Mouse (Mus musculus): ENCODE results near the gene Tmem198. TPM values are rescaled to one million over a fixed set of nuclear protein-coding genes. Genes with fewer than 3 reads are reported as not detected.

Gene Tmem198
- not detected for polyA plus RNA-seq (2014; fragmentation: Illumina TruSeq; extraction: RNeasy Lipid Tissue Mini Kit (QIAGEN cat#74804))

DNA sequence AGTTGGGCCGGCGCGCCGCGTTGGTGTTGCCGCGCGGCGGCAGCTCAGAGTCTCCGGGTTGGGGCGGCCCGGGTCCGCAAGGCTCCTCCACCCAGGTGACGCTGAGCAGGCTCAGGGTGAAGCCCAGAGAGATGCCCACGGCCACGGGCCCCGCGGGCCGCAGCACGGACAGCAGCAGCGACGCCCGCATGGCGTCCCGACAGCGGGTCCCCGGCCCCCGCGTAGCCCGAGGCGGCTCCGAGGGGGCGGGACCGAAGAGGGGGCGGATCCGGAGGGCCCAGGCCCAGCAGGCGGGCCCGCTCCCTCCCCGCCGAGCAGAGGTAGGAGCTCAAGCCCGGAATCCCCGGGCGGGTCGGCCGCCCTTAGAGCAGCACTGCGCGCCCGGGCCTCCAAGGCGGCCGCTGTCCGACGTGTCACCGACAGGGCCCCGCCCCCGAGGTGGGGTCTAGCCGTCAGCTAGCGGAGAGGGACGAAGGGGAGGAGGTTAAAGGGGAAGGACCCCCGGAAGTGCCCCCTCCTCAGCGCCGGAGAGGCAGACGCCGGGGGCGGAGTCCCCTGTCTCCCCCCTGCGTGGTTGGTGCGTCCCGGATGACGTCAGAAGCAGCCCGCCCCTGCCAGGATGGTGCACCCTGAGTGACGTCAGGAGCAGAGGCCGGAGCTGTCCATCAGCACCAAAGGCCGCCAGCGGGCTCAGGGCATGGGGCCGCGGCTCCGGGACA is at the start of gene Tmem198, which contains the start of gene Chpf:
Gene Tmem198, plus strand, starts transcription at position 617 of the 719 bp plus-strand sequence.
Gene Chpf, minus strand, starts transcription at position 392 of the 719 bp plus-strand sequence.

DNA sequence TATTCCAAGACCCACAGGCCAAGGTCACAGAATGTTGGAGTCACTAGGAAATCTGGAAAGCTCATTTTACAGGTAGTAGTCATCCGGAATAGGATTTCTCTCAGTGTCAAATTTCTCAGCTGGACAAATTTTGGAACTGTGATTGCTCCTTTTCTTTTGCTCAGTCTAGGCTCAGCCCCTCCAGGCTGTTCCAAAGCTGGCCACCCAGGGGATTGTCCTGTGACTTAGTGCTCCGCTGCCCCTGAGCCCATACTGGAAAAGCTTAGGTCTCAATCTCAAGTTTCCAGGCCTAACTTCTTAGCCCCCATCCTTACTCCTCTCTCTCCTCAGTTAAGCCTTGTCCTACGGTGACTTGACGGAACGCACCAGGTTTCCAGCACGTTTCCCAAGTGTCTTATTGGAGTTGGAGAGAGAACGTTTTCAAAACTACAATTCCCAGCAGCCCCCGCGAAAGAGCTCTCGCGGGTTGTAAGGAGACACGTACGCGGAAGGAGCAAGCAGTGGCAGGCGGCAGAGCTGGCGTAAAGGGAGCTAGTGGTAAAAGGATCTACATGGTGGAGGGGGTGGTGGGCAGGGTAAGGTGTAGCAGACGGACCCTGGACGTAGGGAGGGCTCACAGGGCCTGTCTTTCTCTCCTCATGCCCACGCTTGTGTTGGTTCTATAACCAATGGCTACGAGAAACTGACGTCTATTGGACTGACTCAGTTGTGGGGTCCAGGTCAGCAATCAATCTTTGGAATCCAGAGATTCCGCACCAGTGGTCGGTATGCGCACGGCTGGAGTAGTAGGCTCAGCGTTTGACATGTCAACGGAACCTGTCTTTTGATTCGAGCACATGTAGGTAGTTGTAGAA is 43.6 kb upstream of the Tmem198 start, which contains the start of gene Gmppa:
Gene Gmppa, plus strand, starts transcription at position 456 of the 854 bp plus-strand sequence.

DNA sequence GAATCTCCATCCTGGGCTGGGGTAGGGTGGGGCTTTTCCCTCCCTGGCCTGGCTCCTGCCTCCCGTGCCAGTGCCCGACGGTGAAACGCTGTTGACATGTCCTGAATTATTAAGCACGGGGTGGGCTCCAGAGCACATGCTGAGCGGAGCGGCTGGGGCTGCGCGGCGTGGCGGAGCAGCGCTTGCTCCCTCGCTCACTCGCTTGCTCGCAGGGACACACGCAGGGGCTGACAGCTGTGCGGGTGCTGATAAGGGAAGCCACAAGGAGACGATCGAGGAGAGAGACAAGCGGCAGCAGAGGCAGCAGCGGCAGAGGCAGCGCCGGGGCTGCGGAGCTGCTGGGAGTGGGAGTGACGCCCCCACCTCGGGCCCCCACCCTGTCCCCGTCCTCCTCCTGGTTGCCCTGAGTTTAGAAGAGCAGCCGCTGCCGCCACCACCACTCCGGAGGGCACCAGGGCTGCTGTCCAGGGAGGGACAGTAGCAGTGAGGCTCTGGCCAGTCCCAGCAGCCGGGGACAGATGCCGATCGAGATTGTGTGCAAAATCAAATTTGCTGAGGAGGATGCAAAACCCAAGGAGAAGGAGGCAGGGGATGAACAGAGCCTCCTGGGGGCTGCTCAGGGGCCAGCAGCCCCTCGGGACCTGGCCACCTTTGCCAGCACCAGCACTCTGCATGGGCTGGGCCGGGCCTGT is 28.9 kb upstream of the Tmem198 start, which contains the start of gene Asic4:
Gene Asic4, plus strand, starts transcription at position 123 of the 692 bp plus-strand sequence.

DNA sequence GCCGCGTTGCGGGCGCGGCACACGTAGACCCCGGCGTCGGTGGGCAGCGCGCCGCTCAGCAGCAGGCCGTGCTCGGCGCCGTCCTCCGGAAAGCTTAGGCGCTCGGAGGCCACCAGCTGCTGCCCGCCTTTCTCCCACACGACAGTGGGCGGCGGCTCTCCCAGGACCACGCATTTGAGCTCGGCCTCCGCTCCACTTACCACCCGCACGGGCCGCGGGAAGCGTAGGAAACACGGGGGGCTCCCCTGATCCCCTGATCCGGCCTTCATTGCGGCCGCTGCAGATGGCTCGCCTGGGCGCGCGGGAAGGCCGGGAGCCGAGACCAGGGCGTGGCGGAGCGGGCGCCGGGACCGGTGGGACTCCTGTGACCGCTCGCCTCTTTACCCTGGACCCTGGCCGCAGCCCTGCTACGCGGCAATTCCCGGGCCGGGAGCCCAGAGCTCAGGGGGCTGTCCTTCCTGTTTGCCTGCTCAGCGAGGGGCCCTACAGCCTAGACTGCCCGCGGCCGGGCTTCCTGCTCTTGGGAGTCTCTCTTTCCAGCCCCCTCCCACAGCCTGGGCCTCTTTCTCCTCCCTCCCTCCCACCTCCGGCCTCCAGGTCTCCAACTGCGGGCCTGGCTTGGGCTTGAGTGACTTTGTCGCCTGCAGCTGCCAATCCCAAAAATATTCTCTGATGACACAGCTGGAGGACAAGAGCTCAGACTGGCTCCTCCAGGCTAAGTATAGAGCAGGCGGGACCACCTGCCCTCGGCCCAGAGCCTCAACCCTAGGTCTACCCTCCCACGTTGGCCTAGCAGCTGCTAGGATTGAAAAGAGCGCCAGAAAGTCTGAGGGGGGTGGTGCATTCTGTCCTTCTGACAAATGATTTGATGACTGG is 26.9 kb downstream of the Tmem198 start, which contains the start of gene Obsl1:
Gene Obsl1, minus strand, starts transcription at position 497 of the 876 bp plus-strand sequence.

DNA sequence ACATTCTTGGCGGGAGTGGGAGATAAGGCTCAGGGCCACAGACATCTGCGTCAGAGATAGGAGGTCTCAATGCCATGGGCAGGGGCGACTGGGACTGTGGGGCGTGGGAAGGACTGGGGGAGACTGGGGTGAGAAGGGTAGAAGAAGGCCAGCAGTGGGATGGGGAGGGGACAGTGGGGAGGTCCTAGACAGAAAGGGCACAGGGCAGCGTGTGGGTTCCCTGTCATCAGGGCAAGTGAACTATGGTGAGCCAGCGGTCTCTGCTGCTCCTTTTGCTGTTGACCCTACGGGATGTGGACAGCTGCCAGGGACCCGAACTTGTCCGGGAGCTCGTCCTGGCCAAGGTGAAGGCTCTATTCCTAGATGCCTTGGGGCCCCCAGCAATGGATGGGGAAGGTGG is 27.7 kb downstream of the Tmem198 start, which contains the start of gene Inha:
Gene Inha, plus strand, starts transcription at position 72 of the 400 bp plus-strand sequence.

DNA sequence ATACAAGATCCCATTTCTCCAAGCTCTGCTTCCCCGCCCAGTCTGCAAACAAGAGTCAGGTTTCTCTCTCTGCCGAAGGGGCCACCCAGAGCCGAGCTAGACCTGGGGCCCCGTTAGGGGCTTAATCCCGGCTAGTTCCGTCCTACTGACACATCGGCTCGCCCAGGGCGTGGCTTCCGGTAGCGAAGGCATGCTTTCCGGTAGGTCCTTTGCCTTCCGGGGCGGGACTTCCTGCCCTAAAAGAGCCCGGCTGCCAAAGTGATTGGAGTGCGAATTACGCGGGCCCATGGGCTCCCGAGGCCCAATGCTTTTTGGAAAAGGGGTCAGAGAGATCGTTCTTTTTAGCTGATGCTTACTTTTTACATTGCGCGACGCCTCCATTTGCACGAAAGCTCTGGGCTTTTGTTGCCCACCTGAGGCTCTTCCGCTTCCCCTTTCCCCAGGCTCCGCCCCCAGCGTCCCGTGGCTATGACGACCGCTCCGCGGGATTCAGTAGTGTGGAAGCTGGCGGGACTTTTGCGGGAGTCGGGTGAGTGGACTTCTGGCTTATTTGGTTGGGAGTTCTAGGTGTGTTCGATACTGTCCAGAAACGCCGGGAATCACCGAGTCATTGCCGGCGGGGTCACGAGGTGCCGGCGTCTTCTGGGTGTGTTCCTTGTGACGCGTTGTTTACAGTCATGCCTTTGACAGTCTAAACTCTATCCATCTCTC is 42.1 kb downstream of the Tmem198 start, which contains the start of gene Stk11ip:
Gene Stk11ip, plus strand, starts transcription at position 209 of the 711 bp plus-strand sequence.

Other genes starting within 250 kb of the Tmem198 start
- not detected for gene A630095N17Rik, start 247.4 kb upstream of the Tmem198 start, polyA plus RNA-seq (2014; fragmentation: Illumina TruSeq; extraction: RNeasy Lipid Tissue Mini Kit (QIAGEN cat#74804))
- 17.7 TPM for gene Dnajb2, start 243.1 kb upstream of the Tmem198 start, polyA plus RNA-seq (2014; fragmentation: Illumina TruSeq; extraction: RNeasy Lipid Tissue Mini Kit (QIAGEN cat#74804))
- not detected for gene Ptprn, start 215.0 kb upstream of the Tmem198 start, polyA plus RNA-seq (2014; fragmentation: Illumina TruSeq; extraction: RNeasy Lipid Tissue Mini Kit (QIAGEN cat#74804))
- not detected for gene Resp18, start 201.1 kb upstream of the Tmem198 start, polyA plus RNA-seq (2014; fragmentation: Illumina TruSeq; extraction: RNeasy Lipid Tissue Mini Kit (QIAGEN cat#74804))
- gene Dnpep, start 161.5 kb upstream of the Tmem198 start, polyA plus RNA-seq (2014; fragmentation: Illumina TruSeq; extraction: RNeasy Lipid Tissue Mini Kit (QIAGEN cat#74804)), result 3.9 TPM
- gene Des, start 119.2 kb upstream of the Tmem198 start, polyA plus RNA-seq (2014; fragmentation: Illumina TruSeq; extraction: RNeasy Lipid Tissue Mini Kit (QIAGEN cat#74804)), result 2.7 TPM
- 3.6 TPM for gene Speg, start 104.2 kb upstream of the Tmem198 start, polyA plus RNA-seq (2014; fragmentation: Illumina TruSeq; extraction: RNeasy Lipid Tissue Mini Kit (QIAGEN cat#74804))
- 5.9 TPM for gene Gmppa, start 43.6 kb upstream of the Tmem198 start, polyA plus RNA-seq (2014; fragmentation: Illumina TruSeq; extraction: RNeasy Lipid Tissue Mini Kit (QIAGEN cat#74804))
- not detected for gene Asic4, start 29.1 kb upstream of the Tmem198 start, polyA plus RNA-seq (2014; fragmentation: Illumina TruSeq; extraction: RNeasy Lipid Tissue Mini Kit (QIAGEN cat#74804))
- gene Chpf, start 225 bp upstream of the Tmem198 start, polyA plus RNA-seq (2014; fragmentation: Illumina TruSeq; extraction: RNeasy Lipid Tissue Mini Kit (QIAGEN cat#74804)), result 0.77 TPM
- 5.4 TPM for gene Obsl1, start 26.9 kb downstream of the Tmem198 start, polyA plus RNA-seq (2014; fragmentation: Illumina TruSeq; extraction: RNeasy Lipid Tissue Mini Kit (QIAGEN cat#74804))
- gene Inha, start 27.5 kb downstream of the Tmem198 start, polyA plus RNA-seq (2014; fragmentation: Illumina TruSeq; extraction: RNeasy Lipid Tissue Mini Kit (QIAGEN cat#74804)), result 170 TPM
- gene Stk11ip, start 42.0 kb downstream of the Tmem198 start, polyA plus RNA-seq (2014; fragmentation: Illumina TruSeq; extraction: RNeasy Lipid Tissue Mini Kit (QIAGEN cat#74804)), result 2.5 TPM
- 0.31 TPM for gene Slc4a3, start 66.7 kb downstream of the Tmem198 start, polyA plus RNA-seq (2014; fragmentation: Illumina TruSeq; extraction: RNeasy Lipid Tissue Mini Kit (QIAGEN cat#74804))

Measured in ovary, adult 10 weeks (tissue).